9 mouse cellular contexts compared by ENCODE assay signal in genomic region chr5:14253328-14253727, GRCm38 (mm10).
DNase-seq lines count a peak whose midpoint lies in the region; ATAC-seq and TF ChIP-seq lines count a peak whose summit lies in the region.
"Had no signal": no experiment of that assay in that cellular context is flagged by ENCODE, and none has a peak within 500 bp of the region (broad histone marks: within the 10 kb centered on the region; RNA-seq: fewer than 3 reads in every experiment).

No protein-coding gene starts in this region.

- H3K36me3 ChIP-seq in heart, embryonic 12.5 days: no peaks in the 10 kb centered on the region

- ATAC-seq in heart, embryonic 12.5 days (ENCODE audit: insufficient number of reproducible peaks, low FRiP score): no peak
- ATAC-seq in megakaryocyte progenitor cell, adult 5-6 weeks (replicated peaks; ENCODE audit: poor library complexity): peak; percentile 66

- TF ChIP-seq POLR2A in lung, adult 2 months (IDR thresholded peaks at IDR 0.05; ENCODE audit: borderline replicate concordance, extremely low read depth, low read depth, low read length): no peak

- no peak overlapping the region for H3K27ac ChIP-seq in heart, embryonic 12.5 days (ENCODE audit: poor library complexity, severe bottlenecking)

- no peaks in the 10 kb centered on the region for H3K4me1 ChIP-seq in heart, embryonic 12.5 days (replicated peaks)
- H3K4me1 ChIP-seq in lung, adult 2 months (ENCODE audit: control insufficient read depth, insufficient read depth, low read length): no peaks in the 10 kb centered on the region

- WGBS in heart, embryonic 12.5 days: 63% methylated on average over 1 of the region's 1 CpGs
- WGBS in lung, adult 2 months: 74% methylated on average over 1 of the region's 1 CpGs

- peak; percentile 22; the same call in 1 of the 2 replicates for TF ChIP-seq CTCF in lung, adult 2 months (IDR thresholded peaks at IDR 0.05; ENCODE audit: insufficient read depth, low read length)

- no peaks in the 10 kb centered on the region for H3K9me3 ChIP-seq in heart, embryonic 12.5 days (replicated peaks)

- peak; percentile 19 to 38 for DNase-seq in heart, postnatal 10 days
- DNase-seq in lung, adult 2 months: no peak
- no peak for DNase-seq in lung, adult 18-20 months
- DNase-seq in ZHBTc4 (ENCODE audit: low read depth, low spot score): peak; percentile 39
- no peak for DNase-seq in T-cell, adult 2 months (ENCODE audit: low spot score)
- no peak for DNase-seq in adrenal gland, adult 8-10 months
- DNase-seq: gastrocnemius, postnatal 14 days had no signal

- no peak overlapping the region for H3K4me2 ChIP-seq in heart, embryonic 12.5 days

- H3K4me3 ChIP-seq in heart, embryonic 12.5 days: no peak overlapping the region
- H3K4me3 ChIP-seq in lung, adult 2 months (replicated peaks; ENCODE audit: extremely low read depth, low read depth, low read length): no peak overlapping the region

- no peak overlapping the region for H3K9ac ChIP-seq in heart, embryonic 12.5 days

- intact Hi-C loops in heart, postnatal 10 days (cut with DNase I): no loop called here

- no peaks in the 10 kb centered on the region for H3K27me3 ChIP-seq in heart, embryonic 12.5 days (replicated peaks)

Comparison
In these comparisons a context has a peak if more than half of its experiments do, and no peak if none do; other contexts are left out.
1. DNase-seq: peak in heart, postnatal 10 days (2 of 2) and ZHBTc4 (single experiment); none in lung, adult 2 months (single experiment), lung, adult 18-20 months (0 of 2), T-cell, adult 2 months (single experiment) and adrenal gland, adult 8-10 months (single experiment).